Mouse (Mus musculus) liver, embryonic 16.5 days (tissue): Measurements from ENCODE around the gene Dlgap5. TPM values are rescaled to one million over a fixed set of nuclear protein-coding genes. Genes with fewer than 3 reads are reported as not detected.

Source experiments
- ATAC-seq: fragments of 200-750 bp; cut with Nextera tagmentation; 2 replicates; pipeline ENCODE4 v1.8.0; 2017; ENCODE audit warnings: low read depth, mild to moderate bottlenecking, moderate number of reproducible peaks, moderate library complexity
- H3K27ac ChIP-seq: fragments of 300-500 bp; sonication (generic); 2 replicates; pipeline ENCODE4 v1.5.1; 2014; ENCODE audit warnings: mild to moderate bottlenecking, low read length
- H3K27me3 ChIP-seq: fragments of 300-500 bp; sonication (generic); 2 replicates; pipeline ENCODE4 v1.6.1; 2014; ENCODE audit warnings: low read depth, low read length, mixed read lengths; ENCODE audit not compliant: control insufficient read depth, insufficient read depth
- H3K36me3 ChIP-seq: fragments of 300-500 bp; sonication (generic); 2 replicates; pipeline ENCODE4 v1.6.1; 2014; ENCODE audit warnings: mild to moderate bottlenecking; ENCODE audit not compliant: control insufficient read depth, insufficient read depth
- H3K4me1 ChIP-seq: fragments of 300-500 bp; sonication (generic); 2 replicates; pipeline ENCODE4 v1.6.1; 2014; ENCODE audit warnings: low read depth, low read length, mixed read lengths; ENCODE audit not compliant: control insufficient read depth
- H3K4me2 ChIP-seq: fragments of 300-500 bp; sonication (generic); 2 replicates; pipeline ENCODE4 v1.6.1; 2014; ENCODE audit warnings: low read depth, low read length, mixed read lengths
- H3K4me3 ChIP-seq: fragments of 300-500 bp; sonication (generic); 2 replicates; pipeline ENCODE4 v1.5.1; 2014; ENCODE audit warnings: low read depth, mild to moderate bottlenecking, low read length
- H3K9ac ChIP-seq: fragments of 300-500 bp; sonication (generic); 2 replicates; pipeline ENCODE4 v1.6.1; 2014; ENCODE audit warnings: low read depth, low read length
- H3K9me3 ChIP-seq: fragments of 300-500 bp; sonication (generic); replicated peaks from 2 replicates; pipeline ENCODE4 v1.6.1; 2016; ENCODE audit warnings: low read length; ENCODE audit not compliant: control insufficient read depth
- WGBS: fragments of 180-500 bp; shearing (Covaris S2); extraction: QIAGEN DNeasy Blood & Tissue Kit; methylation state at CpG from one replicate; pipeline ENCODE4 v1.1.7; 2014; ENCODE audit not compliant: insufficient replicate concordance; 5-methylcytosine and 5-hydroxymethylcytosine counted together
- polyA plus RNA-seq: library from polyadenylated mRNA; unstranded; fragments of >200 nt; fragmentation: Nextera tagmentation; extraction: Ambion mirVana; gene quantifications from 2 replicates; pipeline ENCODE4 v1.2.1, GENCODE M21; 2015

The Dlgap5 gene
- polyA plus RNA-seq, 1 experiment from 2014 or later, result 43.3 TPM

DNA sequence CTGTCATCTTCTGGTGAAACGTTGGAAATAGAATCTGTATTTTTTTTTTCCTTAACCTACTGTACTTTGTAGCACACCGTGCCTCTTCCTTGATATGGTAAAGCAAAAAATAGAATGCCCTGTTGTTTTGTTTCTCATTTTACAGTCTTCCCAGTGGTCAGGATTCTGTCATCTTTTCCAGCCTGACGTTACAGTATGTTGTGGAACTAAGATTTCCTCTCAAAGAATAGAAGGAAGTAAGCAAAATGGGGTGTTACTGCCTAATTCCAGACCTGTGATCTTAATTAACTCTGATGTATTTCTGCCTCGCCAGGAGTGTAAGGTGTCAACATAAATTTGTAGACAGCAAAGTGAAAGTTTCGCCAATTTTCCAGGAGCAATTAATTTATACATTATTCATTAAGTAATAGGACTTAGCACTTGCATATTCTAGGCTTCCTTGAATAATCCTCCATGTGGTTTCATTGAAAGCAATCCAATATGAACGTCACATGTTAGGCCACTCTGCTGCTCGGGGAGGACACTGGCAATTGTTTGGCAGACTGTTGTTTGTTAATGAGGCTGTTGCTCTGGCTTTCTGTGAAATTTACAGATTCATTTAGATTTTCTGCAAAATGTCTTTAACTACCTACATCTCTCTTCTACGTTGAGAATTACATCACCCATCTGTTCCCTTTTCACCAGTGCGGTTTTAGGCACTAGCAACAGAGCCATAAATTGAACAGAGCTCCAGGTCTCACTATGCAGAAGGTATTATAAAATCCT is 27.3 kb upstream of the Dlgap5 start:
- Histone ChIP-seq H3K9ac (no peak overlapping the region), H3K27me3 (no peaks in the 10 kb centered on the region), H3K36me3 (no peaks in the 10 kb centered on the region), H3K9me3 (no peaks in the 10 kb centered on the region), H3K4me3 (no peak overlapping the region), H3K4me2 (no peak overlapping the region), H3K27ac (no peak overlapping the region), H3K4me1 (no peaks in the 10 kb centered on the region)
- ATAC-seq, result no peak
- WGBS, result 44% methylated on average over 9 of the region's 9 CpGs

DNA sequence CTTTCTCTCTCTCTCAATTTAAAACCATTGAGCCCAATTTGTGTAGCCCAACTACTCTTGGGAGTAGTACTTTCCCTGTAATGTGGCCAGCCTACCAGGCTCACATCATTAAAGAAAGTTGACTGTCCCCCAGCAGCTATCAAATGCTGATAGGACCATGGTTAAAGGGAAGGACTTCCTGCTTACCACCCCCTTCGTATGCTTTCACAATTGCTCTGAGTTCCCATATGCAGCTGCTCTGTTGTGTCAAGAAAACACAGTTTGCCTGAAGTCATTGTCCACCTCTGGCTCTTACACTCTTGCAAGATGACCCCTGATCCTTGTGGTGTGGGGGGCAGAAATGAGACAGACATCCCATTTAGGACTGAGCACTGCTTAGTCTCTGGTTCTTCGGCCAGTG is 26.7 kb upstream of the Dlgap5 start:
- H3K4me3 ChIP-seq, result no peak overlapping the region
- no peaks in the 10 kb centered on the region for H3K4me1 ChIP-seq
- H3K27me3 ChIP-seq, result no peaks in the 10 kb centered on the region
- H3K4me2 ChIP-seq, result no peak overlapping the region
- H3K9me3 ChIP-seq, result no peaks in the 10 kb centered on the region
- no peak overlapping the region for H3K9ac ChIP-seq
- H3K27ac ChIP-seq, result no peak overlapping the region
- 32% methylated on average over 2 of the region's 2 CpGs for WGBS
- no peak for ATAC-seq
- H3K36me3 ChIP-seq, result no peaks in the 10 kb centered on the region

DNA sequence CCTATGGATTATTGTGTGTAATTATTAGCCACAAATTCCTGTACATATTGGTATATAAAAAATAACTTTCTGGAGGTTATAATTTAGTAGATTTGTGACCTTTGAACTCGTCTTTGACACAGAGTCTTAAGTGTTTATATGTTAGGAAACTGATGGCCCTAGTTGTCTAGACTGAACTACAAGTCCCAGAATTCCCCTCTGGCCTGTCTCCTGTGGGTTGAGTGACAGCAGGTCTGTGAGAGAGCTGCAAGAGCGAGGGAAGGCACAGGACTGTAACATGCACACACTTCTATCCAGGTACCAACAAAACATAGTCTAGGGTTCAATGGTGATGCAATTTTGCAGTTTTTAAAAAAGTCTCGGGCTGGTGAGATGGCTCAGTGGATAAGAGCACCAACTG is 20.7 kb upstream of the Dlgap5 start:
- H3K36me3 ChIP-seq, result no peaks in the 10 kb centered on the region
- no peak overlapping the region for H3K4me3 ChIP-seq
- no peak for ATAC-seq
- 50% methylated on average over 3 of the region's 3 CpGs for WGBS
- no peaks in the 10 kb centered on the region for H3K27me3 ChIP-seq
- no peaks in the 10 kb centered on the region for H3K9me3 ChIP-seq
- no peak overlapping the region for H3K9ac ChIP-seq
- no peak overlapping the region for H3K4me2 ChIP-seq
- H3K27ac ChIP-seq, result no peak overlapping the region
- no peaks in the 10 kb centered on the region for H3K4me1 ChIP-seq

DNA sequence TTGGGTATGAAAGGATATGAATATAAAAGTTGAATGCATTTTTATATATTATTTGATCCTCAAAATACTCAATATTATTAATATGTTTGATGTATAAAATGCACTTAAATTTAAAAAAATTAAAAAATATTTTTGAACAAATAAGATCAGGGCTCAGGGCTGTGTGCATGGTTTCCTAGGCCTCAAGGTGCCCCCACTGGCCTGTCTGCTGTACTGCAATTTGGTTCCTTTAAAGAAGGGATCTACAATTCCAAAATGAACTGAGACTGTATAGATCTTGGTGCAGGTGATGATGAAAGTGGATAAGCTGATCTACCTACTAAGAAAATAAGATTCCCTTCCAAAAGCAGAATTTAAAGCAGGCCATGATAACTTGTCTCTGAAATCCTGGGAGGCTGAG is 14.8 kb upstream of the Dlgap5 start:
- Histone ChIP-seq H3K9ac (no peak overlapping the region), H3K4me1 (no peaks in the 10 kb centered on the region), H3K9me3 (no peaks in the 10 kb centered on the region), H3K4me2 (no peak overlapping the region), H3K27ac (no peak overlapping the region), H3K4me3 (no peak overlapping the region), H3K27me3 (no peaks in the 10 kb centered on the region), H3K36me3 (no peaks in the 10 kb centered on the region)
- no peak for ATAC-seq

DNA sequence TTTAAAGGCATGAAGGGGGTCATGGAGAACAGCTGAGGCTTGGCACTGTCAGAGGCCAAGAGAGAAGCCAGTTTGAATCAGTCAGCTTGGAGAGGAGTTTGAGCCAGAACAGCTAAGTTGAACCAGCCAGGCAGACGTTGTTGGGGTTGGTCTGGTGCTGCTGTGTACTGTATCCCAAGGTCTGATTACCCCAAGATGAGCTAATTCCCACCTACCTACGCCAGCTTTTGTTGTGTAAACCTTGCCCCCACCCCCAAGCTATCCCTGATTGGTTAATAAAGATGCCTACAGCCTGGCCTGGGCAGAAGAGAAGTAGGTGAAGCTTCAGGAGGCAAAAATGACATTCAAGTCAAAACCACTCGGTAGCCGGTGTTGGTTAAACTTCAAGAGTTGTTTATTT is 4.3 kb upstream of the Dlgap5 start:
- ATAC-seq, result no peak

DNA sequence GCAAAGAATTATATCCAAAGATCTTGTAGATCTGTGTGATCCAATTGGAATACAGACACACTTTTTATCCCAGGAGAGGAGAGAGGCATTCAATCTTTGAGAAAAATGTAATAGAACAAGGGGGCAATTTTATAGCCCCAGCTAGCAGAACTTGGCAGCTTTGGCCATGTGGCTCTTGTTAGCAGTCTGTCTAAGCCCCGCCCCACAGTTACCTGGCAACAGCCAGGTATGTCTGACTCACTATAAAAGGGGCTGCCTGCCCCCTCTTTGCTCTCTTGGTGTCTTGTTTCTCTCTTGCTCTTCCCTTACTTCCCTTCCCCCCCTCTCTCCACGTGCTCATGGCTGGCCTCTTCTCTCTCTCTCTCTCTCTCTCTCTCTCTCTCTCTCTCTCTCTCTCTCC is 3.4 kb upstream of the Dlgap5 start:
- Histone ChIP-seq H3K27ac (no peak overlapping the region), H3K9ac (no peak overlapping the region), H3K9me3 (no peaks in the 10 kb centered on the region), H3K27me3 (no peaks in the 10 kb centered on the region), H3K4me3 (no peak overlapping the region), H3K4me2 (no peak overlapping the region), H3K4me1 (peaks cover 17% of the 10 kb centered on the region), H3K36me3 (no peaks in the 10 kb centered on the region)
- 27% methylated on average over 2 of the region's 2 CpGs for WGBS
- no peak for ATAC-seq

More for the DNA sequence above, 4.3 kb upstream of the Dlgap5 start:
- Histone ChIP-seq H3K36me3 (no peaks in the 10 kb centered on the region), H3K9ac (no peak overlapping the region), H3K9me3 (no peaks in the 10 kb centered on the region), H3K27me3 (no peaks in the 10 kb centered on the region), H3K4me1 (peaks cover 11% of the 10 kb centered on the region), H3K4me2 (no peak overlapping the region), H3K27ac (no peak overlapping the region), H3K4me3 (no peak overlapping the region)
- WGBS, result 56% methylated on average over 4 of the region's 4 CpGs

DNA sequence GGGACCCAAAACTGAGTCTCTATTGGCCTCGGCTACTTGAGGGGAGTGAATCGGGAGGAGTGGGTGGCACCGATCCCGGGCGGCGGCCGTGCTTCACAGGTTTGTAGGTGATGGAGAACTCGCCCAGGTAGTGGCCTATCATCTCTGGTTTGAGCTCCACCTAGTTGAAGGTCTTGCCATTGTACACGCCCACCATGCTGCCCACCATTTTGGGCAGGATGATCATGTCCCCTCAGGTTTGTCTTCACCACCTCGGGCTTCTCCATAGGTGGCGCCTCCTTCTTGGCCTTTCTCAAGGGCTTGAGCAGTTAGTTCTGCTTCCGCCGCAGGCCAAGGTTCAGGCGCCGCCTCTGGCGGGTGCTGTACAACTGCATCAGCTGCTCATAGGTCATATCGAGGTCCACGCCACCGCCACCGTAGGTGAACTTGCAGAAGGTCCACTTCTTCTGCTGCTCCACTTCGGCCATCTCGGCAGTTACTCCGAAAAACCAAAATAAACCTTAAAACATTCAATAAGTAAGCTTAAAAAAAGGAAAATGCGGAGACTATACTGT is 1.6 kb upstream of the Dlgap5 start:
- peaks cover 24% of the 10 kb centered on the region for H3K4me1 ChIP-seq
- peaks cover 16% of the 10 kb centered on the region for H3K36me3 ChIP-seq
- no peak overlapping the region for H3K9ac ChIP-seq
- no peak overlapping the region for H3K4me3 ChIP-seq
- H3K4me2 ChIP-seq, result no peak overlapping the region
- H3K27ac ChIP-seq, result no peak overlapping the region
- 84% methylated on average over 24 of the region's 24 CpGs for WGBS
- no peak for ATAC-seq
- no peaks in the 10 kb centered on the region for H3K27me3 ChIP-seq
- no peaks in the 10 kb centered on the region for H3K9me3 ChIP-seq

DNA sequence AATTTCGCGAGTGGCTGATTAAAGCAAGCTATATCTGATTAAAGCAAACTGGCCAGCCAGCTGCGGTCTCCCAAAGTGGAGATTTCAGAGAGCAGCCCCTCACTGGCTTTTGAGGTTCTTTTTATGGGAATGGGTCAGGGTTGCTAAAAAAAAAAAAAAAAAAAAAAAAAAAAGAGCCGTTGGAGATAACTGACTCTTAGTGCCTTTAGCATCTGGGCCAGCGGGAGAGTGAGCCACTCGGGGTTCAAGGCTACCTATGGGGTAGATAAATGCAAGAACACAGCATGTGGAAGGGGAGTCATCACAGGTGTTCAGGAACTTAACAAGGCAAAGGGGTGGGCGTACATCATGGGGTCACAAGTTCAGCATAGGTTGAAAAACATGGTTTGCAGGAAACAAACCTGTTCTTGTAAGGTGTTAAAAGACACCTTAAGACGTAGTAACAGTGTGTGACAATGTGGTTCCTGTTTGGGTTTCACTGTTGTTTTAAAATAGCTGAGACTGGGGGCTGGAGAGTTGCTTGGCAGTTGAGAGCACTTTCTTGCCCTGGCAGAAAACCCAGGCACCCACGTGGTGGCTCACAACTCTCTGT is 923 bp upstream of the Dlgap5 start:
- H3K4me2 ChIP-seq, result peak overlapping the region; percentile 62
- 67% methylated on average over 9 of the region's 9 CpGs for WGBS
- H3K9me3 ChIP-seq, result no peaks in the 10 kb centered on the region
- peak overlapping the region; percentile 74 for H3K27ac ChIP-seq
- no peaks in the 10 kb centered on the region for H3K27me3 ChIP-seq
- peaks cover 23% of the 10 kb centered on the region for H3K36me3 ChIP-seq
- H3K4me1 ChIP-seq, result peaks cover 24% of the 10 kb centered on the region
- peak overlapping the region; percentile 77 for H3K4me3 ChIP-seq
- peak overlapping the region; percentile 51; the same call in 1 of the 2 replicates for H3K9ac ChIP-seq
- ATAC-seq, result no peak

DNA sequence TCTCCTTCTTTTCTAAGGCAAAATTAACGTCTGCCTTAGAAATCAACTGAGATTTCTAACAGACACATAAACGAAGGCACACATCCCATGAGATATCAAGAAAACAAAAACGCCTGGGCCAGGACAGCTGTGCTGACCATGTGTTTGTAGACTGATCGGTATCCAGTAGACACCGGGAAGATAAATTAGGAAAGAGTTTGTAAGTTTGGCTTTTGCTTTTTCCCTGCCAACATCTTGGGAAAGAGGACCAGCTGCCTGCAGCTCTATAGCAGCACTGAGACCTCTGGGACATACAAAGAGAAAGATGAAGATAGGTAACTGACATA is 422 bp upstream of the Dlgap5 start:
- Histone ChIP-seq H3K4me1 (peaks cover 24% of the 10 kb centered on the region), H3K9ac (peak overlapping the region; percentile 51), H3K4me3 (peak overlapping the region; percentile 77), H3K9me3 (no peaks in the 10 kb centered on the region), H3K27me3 (no peaks in the 10 kb centered on the region), H3K4me2 (peak overlapping the region; percentile 62), H3K27ac (peak overlapping the region; percentile 74), H3K36me3 (peaks cover 28% of the 10 kb centered on the region)
- no peak for ATAC-seq
- WGBS, result 35% methylated on average over 5 of the region's 5 CpGs
